Mouse (Mus musculus): ENCODE measurements around the gene Smad9. TPM values are rescaled to one million over a fixed set of nuclear protein-coding genes. Genes with fewer than 3 reads are reported as not detected.

Smad9 gene
- polyA plus RNA-seq (2011; ENCODE audit: insufficient read length, low read depth, missing spikeins) = 1.3 and 1.5 TPM in 2 replicates

DNA sequence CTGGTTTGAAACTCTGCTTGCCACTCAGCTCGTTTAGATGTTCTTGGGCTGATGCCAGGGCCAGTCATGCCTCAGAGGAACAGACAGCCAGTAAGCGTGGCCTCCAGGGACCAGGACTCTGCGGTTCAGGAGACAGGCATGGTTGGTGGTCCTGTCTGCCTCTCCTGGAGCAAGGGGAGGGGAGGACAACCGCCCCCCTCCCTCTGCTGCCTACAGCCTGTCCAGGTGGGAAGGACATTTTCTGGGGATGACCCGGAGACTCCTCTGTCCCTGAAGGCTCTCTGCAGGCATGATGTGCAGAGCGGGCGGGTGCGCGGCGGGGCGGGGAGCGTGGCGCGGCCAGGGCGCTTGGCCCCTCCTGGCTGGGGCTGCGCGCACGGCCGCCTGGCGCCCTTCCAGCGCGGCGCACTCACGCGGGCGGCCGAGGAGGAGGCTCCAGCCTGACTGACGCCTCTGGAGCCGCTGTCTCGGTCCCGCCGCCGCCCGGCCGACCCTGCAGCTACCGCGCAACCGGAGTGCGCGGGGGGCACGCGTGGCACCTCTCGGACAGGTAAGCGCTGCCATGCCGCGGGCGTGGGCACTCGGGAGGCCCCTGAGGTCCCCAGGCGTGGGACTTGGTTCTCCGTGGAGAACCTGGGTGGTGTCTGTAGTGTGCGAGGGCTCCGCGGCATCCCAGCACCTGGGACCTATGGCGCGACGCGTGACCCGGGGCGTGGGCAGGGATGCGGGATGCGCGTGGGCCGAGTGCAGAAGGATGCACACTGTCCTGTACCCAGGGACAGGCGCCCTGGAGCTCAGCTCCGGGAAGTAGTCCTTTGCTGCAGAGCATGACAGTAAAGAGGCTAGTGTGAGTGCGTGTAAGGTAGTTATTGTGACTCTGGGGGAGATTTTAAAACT lies at the start of gene Smad9:
TSS of gene Smad9 (plus strand) at position 438 of the 897 bp plus-strand sequence.
- Histone ChIP-seq H3K4me3 (ENCODE audit: insufficient read depth, low read length) (peak within 1 kb of the TSS; percentile 52), H3K4me1 (ENCODE audit: control insufficient read depth, insufficient read depth, low read length) (no peaks in the 10 kb centered on the region), H3K27ac (ENCODE audit: insufficient read depth, low read length) (peak within 1 kb of the TSS; percentile 27)
- no peak for TF ChIP-seq CTCF (IDR thresholded peaks at IDR 0.05; ENCODE audit: borderline replicate concordance, insufficient read depth, low read length)
- TF ChIP-seq POLR2A (IDR thresholded peaks at IDR 0.05; ENCODE audit: low read depth, low read length) = no peak

DNA sequence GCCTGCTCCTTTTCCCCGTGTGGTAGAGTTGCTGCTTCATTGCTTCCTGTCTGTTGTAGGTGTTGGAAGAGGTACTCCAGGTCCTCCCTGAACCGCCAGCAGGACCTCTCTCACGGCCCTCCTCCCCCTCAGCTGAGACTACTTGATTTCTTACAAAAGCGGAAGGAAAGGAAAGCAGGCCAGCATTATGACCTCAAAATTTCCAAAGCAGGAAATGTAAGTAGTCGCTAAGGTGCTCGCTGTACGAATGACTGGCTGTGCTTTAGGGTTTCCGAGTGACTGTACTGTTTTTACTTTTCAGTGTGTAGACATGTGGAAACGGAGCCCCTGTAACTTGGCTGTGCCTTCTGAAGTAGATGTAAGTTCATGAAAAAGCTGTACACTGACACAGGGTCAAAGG lies 46.4 kb upstream of the Smad9 start:
- Histone ChIP-seq H3K4me3 (ENCODE audit: insufficient read depth, low read length) (no peak overlapping the region), H3K27ac (ENCODE audit: insufficient read depth, low read length) (no peak overlapping the region), H3K4me1 (ENCODE audit: control insufficient read depth, insufficient read depth, low read length) (no peaks in the 10 kb centered on the region)
- TF ChIP-seq POLR2A (IDR thresholded peaks at IDR 0.05; ENCODE audit: low read depth, low read length) (no peak), CTCF (IDR thresholded peaks at IDR 0.05; ENCODE audit: borderline replicate concordance, insufficient read depth, low read length) (no peak)

GRCm38 (mm10) chr3:54714253-54714652 lies 41.1 kb upstream of the Smad9 start, which contains the start of gene Gm21958:
Gene Gm21958, minus strand, starts transcription at chr3:54714353.
- TF ChIP-seq POLR2A (IDR thresholded peaks at IDR 0.05; ENCODE audit: low read depth, low read length) (no peak), CTCF (IDR thresholded peaks at IDR 0.05; ENCODE audit: borderline replicate concordance, insufficient read depth, low read length) (no peak)
- Histone ChIP-seq H3K4me1 (ENCODE audit: control insufficient read depth, insufficient read depth, low read length) (peaks cover 3% of the 10 kb centered on the region; the same call in 1 of the 2 replicates), H3K4me3 (ENCODE audit: insufficient read depth, low read length) (no peak within 1 kb of the TSS), H3K27ac (ENCODE audit: insufficient read depth, low read length) (peak within 1 kb of the TSS; percentile 71)

GRCm38 (mm10) chr3:54715461-54715860 lies 39.9 kb upstream of the Smad9 start:
- TF ChIP-seq CTCF (IDR thresholded peaks at IDR 0.05; ENCODE audit: borderline replicate concordance, insufficient read depth, low read length) (no peak), POLR2A (IDR thresholded peaks at IDR 0.05; ENCODE audit: low read depth, low read length) (no peak)
- peak overlapping the region; percentile 71 for H3K27ac ChIP-seq (ENCODE audit: insufficient read depth, low read length)
- no peak overlapping the region for H3K4me3 ChIP-seq (ENCODE audit: insufficient read depth, low read length)
- peaks cover 3% of the 10 kb centered on the region; the same call in 1 of the 2 replicates for H3K4me1 ChIP-seq (ENCODE audit: control insufficient read depth, insufficient read depth, low read length)

GRCm38 (mm10) chr3:54717348-54717747 lies 38.0 kb upstream of the Smad9 start:
- no peak overlapping the region for H3K4me3 ChIP-seq (ENCODE audit: insufficient read depth, low read length)
- no peak overlapping the region for H3K27ac ChIP-seq (ENCODE audit: insufficient read depth, low read length)
- TF ChIP-seq CTCF (IDR thresholded peaks at IDR 0.05; ENCODE audit: borderline replicate concordance, insufficient read depth, low read length) (no peak), POLR2A (IDR thresholded peaks at IDR 0.05; ENCODE audit: low read depth, low read length) (no peak)
- peaks cover 3% of the 10 kb centered on the region; the same call in 1 of the 2 replicates for H3K4me1 ChIP-seq (ENCODE audit: control insufficient read depth, insufficient read depth, low read length)

- H3K4me3 ChIP-seq (ENCODE audit: insufficient read depth, low read length) = no peak overlapping the region
- TF ChIP-seq POLR2A (IDR thresholded peaks at IDR 0.05; ENCODE audit: low read depth, low read length) = no peak
- TF ChIP-seq CTCF (IDR thresholded peaks at IDR 0.05; ENCODE audit: borderline replicate concordance, insufficient read depth, low read length) = no peak
- peaks cover 3% of the 10 kb centered on the region; the same call in 1 of the 2 replicates for H3K4me1 ChIP-seq (ENCODE audit: control insufficient read depth, insufficient read depth, low read length)
- H3K27ac ChIP-seq (ENCODE audit: insufficient read depth, low read length) = no peak overlapping the region
Measured at GRCm38 (mm10) chr3:54718947-54719346, 36.4 kb upstream of the Smad9 start.

DNA sequence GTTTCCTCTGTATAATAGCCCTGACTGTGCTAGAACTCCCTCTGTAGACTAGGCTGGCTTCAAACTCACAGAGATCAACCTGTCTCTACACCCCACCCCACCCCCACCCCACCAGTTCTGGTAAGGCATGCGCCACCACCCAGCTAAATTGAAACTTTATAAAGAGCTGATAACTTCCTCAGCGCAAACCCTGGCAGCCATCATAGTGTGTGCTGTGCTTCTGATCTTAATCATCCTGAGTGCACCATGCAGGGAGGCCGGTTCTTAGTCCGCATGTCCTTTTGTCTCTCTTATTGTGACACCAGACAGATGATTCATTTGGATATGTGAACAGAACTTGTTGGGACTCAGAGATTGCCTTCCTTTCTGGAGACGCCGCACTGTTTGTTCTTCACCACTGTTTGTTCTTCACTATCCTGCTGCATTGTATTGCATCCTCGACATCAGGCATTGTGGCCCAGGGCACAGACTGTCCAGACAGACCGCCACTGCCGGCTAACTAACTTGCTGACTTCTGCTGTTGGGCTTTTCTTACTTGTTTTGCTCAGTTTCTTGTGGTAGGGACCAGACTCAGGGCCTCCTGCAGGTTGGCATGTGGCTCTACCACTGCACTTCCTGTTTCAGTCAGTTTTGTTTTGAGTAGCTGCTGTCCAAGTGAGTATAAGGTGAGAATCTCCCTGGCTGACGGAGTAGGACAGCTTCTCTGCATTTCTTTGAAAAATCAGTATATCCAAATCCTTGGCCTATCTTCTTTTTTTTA lies 31.5 kb upstream of the Smad9 start:
- Histone ChIP-seq H3K4me3 (ENCODE audit: insufficient read depth, low read length) (no peak overlapping the region), H3K4me1 (ENCODE audit: control insufficient read depth, insufficient read depth, low read length) (no peaks in the 10 kb centered on the region), H3K27ac (ENCODE audit: insufficient read depth, low read length) (no peak overlapping the region)
- no peak for TF ChIP-seq CTCF (IDR thresholded peaks at IDR 0.05; ENCODE audit: borderline replicate concordance, insufficient read depth, low read length)

DNA sequence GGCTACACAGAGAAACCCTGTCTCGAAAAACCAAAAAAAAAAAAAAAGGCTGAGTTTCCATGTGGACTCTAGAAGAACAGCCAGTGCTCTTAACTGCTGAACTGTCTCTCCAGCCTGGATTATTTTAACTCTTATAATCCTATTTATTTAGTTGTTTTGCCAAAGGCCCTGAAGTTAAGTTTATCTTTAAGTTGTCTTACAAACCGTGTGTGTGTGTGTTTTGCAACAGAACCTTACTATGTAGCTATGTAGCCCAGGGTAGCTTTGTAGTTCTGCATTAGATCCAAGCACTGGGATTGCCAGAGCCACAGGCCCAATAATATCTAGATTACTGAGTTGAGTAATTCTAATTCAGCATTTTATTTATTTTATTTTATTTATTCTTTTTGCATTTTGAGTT lies 30.0 kb upstream of the Smad9 start:
- no peak for TF ChIP-seq CTCF (IDR thresholded peaks at IDR 0.05; ENCODE audit: borderline replicate concordance, insufficient read depth, low read length)
- no peak for TF ChIP-seq POLR2A (IDR thresholded peaks at IDR 0.05; ENCODE audit: low read depth, low read length)
- no peaks in the 10 kb centered on the region for H3K4me1 ChIP-seq (ENCODE audit: control insufficient read depth, insufficient read depth, low read length)
- no peak overlapping the region for H3K4me3 ChIP-seq (ENCODE audit: insufficient read depth, low read length)
- no peak overlapping the region for H3K27ac ChIP-seq (ENCODE audit: insufficient read depth, low read length)

DNA sequence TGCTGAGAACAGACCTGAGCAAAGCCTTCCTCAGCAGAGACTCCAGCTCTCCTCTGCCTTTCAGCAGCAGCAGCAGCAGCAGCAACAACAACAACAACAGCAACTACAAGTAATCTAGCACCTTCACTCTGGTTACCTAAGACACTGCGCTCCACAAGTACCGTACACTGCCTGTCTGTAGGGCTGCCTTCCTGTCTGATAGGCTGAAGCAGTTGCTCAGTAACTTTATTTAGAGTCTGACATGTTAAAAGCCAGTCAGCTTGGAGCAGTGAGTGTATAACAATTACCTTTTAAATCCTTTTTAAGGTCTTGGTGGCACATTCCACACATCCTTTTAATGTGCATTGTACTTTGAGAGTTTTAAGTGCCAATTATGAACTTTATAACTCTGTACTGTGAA lies 27.8 kb upstream of the Smad9 start:
- Histone ChIP-seq H3K4me3 (ENCODE audit: insufficient read depth, low read length) (no peak overlapping the region), H3K4me1 (ENCODE audit: control insufficient read depth, insufficient read depth, low read length) (no peaks in the 10 kb centered on the region), H3K27ac (ENCODE audit: insufficient read depth, low read length) (no peak overlapping the region)
- TF ChIP-seq CTCF (IDR thresholded peaks at IDR 0.05; ENCODE audit: borderline replicate concordance, insufficient read depth, low read length) = no peak
- no peak for TF ChIP-seq POLR2A (IDR thresholded peaks at IDR 0.05; ENCODE audit: low read depth, low read length)
